Mouse (Mus musculus) central nervous system, embryonic 14 days (tissue): Measurements from ENCODE around the gene 1700015F17Rik. TPM values are rescaled to one million over a fixed set of nuclear protein-coding genes. Genes with fewer than 3 reads are reported as not detected.

Experiments
- polyA plus RNA-seq: library from polyadenylated mRNA; depleted of rRNA; stranded (reverse); fragments of >200 nt; gene quantifications from 2 replicates; pipeline ENCODE4 v1.2.3, GENCODE M21; 2012; rRNA removed

The 1700015F17Rik gene
- polyA plus RNA-seq, result not detected in 2 replicates

DNA sequence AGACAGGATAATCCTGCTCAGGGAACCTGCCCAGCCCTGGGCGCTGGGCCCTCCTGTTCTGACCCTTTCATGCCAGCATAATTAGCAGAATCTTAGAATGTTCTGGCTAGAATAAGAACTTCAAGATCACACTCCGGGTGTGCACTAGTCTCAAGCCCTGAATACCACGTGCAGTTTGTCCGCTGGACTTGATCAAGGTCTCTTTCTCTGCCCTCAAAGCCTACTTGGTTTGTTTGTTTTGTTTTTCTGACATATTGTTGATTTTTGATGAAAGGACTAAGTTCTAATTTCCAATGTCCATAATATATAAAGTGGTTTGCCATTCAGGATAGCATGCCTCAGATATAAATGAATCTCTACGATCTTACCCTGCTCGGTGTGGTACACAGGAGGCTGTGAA lies at the start of gene 1700015F17Rik:
Gene 1700015F17Rik (minus strand): TSS at position 101 of the 400 bp plus-strand sequence.

GRCm38 (mm10) chr5:5514196-5515076 lies 35.5 kb upstream of the 1700015F17Rik start, which contains the start of gene Cldn12:
Gene Cldn12 (minus strand): TSS chr5:5514958.

GRCm38 (mm10) chr5:5419992-5420455 lies 58.9 kb downstream of the 1700015F17Rik start, which contains the start of gene Cdk14:
Gene Cdk14 (minus strand): TSS chr5:5420312.

Other genes with a start within 250 kb of the 1700015F17Rik start
- gene Cdk14, start 58.8 kb downstream of the 1700015F17Rik start, polyA plus RNA-seq, result 22.2 and 22.8 TPM in 2 replicates
- gene Cldn12, start 35.8 kb upstream of the 1700015F17Rik start, polyA plus RNA-seq, result 20.1 and 21.6 TPM in 2 replicates
- gene Gtpbp10, start 80.4 kb upstream of the 1700015F17Rik start, polyA plus RNA-seq, result 19.7 and 21.4 TPM in 2 replicates
- 5.7 and 5.9 TPM in 2 replicates for gene Gm8773, start 94.7 kb upstream of the 1700015F17Rik start, polyA plus RNA-seq
- gene Cfap69, start 185.1 kb upstream of the 1700015F17Rik start, polyA plus RNA-seq, result 13.3 and 14.8 TPM in 2 replicates
- 2.8 and 4.0 TPM in 2 replicates for gene Steap2, start 215.4 kb upstream of the 1700015F17Rik start, polyA plus RNA-seq